Mouse (Mus musculus) brain, embryonic 14.5 days (tissue): Measurements from ENCODE around the gene Gabarap.
"Not testable (repeated sequence)": the region's sequence is repeated elsewhere in the genome, so short reads cannot be mapped to it uniquely, and the experiment has no call there.

Experiments
- CTCF ChIP-seq: fragments of 200-500 bp; IDR thresholded peaks from 2 replicates; pipeline ENCODE4 v1.5.1; 2012; ENCODE audit warnings: inconsistent platforms, mild to moderate bottlenecking, moderate library complexity, borderline replicate concordance; ENCODE audit not compliant: insufficient read depth, insufficient read length; ENCODE audit errors: extremely low read depth
- POLR2A ChIP-seq: fragments of 200-500 bp; IDR thresholded peaks from 2 replicates; pipeline ENCODE4 v1.6.1; 2012; ENCODE audit warnings: mild to moderate bottlenecking, inconsistent platforms, borderline replicate concordance; ENCODE audit not compliant: poor library complexity, insufficient read depth, insufficient read length, severe bottlenecking; ENCODE audit errors: extremely low read depth

GRCm38 (mm10) chr11:69955618-69956017 is 35.3 kb upstream of the Gabarap start:
- not testable (repeated sequence) for TF ChIP-seq POLR2A, CTCF
